Mouse (Mus musculus): ENCODE results near the gene Sim2.

Sim2 gene

DNA sequence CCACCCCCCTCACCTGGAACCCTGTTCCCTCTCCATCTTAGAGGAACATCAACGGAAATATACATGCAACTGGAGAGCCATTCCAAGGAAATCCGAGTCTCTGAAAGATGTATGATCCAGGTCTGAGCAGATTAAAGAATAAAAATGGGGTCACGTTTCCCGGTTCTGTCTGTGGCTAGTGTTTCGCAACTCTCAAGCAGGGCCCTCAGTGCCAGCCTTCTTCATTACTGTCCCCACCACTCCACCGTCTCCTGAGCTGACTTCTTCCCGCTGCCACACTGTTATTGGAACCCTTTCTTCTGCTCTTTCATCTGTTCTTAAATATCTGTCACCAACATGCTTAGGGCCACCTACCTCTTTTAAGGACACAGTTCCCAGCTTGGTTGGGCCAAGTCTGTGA is 28.4 kb downstream of the Sim2 start:
- TF ChIP-seq GATA4 (IDR thresholded peaks at IDR 0.05; ENCODE audit: insufficient replicate concordance, low read length): no peak

DNA sequence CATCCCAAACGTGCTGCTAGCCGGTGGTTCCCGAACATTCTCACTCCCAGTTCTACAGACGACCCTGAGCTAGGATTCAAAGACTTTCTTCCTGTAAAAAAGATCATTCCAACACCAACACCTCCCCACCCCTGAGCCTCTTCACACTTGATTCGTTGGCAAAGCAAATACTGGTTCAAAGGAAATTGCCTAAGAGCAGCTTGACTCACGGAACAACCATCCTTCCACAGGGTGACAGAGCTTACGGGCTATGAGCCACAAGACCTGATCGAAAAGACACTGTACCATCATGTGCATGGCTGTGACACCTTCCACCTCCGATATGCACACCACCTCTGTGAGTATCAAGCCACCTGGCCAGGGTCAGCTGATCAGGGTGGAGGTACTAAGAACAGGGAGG is 30.0 kb downstream of the Sim2 start:
- no peak for TF ChIP-seq GATA4 (IDR thresholded peaks at IDR 0.05; ENCODE audit: insufficient replicate concordance, low read length)

DNA sequence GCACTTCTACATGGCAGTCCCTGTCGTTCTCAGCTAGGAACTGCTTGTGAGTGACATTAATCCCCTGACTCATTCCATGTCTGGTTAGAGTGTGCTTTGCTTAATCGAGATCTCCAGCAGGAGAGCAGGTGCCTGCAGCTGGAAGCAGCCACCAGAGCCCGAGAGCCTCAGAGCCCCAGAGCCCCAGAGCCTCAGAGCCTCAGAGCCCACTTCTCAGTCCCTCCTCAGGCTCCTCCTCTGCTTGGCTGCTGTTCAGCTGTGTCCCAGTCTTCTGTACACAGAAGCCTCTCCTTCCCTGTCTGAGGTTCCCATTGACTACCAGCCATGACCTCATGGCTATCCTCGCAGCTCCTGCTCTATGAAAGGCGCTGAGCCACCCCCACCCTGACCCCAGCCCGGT is 32.6 kb downstream of the Sim2 start:
- TF ChIP-seq GATA4 (IDR thresholded peaks at IDR 0.05; ENCODE audit: insufficient replicate concordance, low read length): no peak

DNA sequence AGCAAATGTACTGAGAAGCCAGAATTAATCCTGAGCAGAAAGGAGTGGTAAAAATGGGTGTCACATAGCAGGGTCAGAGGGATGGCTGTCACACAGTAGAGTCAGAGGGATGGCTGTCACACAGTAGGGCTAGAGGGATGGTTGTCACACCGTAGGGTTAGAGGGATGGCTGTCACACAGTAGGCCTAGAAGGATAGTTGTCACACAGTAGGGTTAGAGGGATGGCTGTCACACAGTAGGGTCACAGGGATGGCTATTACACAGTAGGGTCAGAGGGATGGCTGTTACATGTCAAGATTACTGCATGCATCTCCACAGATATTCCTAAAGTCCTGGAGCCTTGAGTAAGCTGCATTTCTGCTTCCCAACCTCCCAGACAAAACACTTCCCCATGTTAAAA is 33.7 kb downstream of the Sim2 start:
- TF ChIP-seq GATA4 (IDR thresholded peaks at IDR 0.05; ENCODE audit: insufficient replicate concordance, low read length): no peak

DNA sequence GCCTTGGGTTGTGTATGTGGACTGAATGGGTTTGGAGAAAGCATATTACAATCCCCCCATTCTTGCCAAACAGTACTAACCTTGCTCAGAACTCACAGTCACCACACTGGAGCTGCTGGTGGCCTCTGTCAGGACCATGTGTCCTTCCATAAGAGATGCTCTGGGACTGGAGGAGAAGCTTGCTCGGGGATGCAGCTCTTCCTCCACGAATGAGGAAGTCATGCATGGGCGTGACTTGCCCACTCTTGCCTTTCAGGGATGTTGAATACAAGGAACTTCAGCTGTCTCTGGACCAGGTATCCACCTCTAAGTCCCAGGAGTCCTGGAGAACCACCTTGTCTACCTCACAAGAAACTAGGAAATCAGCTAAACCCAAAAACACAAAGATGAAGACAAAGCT is 37.6 kb downstream of the Sim2 start:
- no peak for TF ChIP-seq GATA4 (IDR thresholded peaks at IDR 0.05; ENCODE audit: insufficient replicate concordance, low read length)

DNA sequence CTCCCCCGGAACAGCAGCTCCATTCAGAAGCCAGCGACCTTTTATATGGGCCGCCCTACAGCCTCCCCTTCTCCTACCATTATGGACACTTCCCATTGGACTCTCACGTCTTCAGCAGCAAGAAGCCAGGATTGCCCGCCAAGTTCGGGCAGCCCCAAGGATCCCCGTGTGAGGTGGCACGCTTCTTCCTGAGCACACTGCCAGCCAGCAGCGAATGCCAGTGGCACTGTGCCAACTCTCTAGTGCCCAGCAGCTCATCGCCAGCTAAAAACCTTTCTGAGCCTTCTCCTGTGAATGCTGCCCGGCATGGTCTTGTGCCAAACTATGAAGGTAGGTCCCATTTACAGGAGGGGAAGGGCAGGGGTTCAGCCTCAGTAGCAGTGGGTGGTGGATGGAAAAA is 38.5 kb downstream of the Sim2 start:
- TF ChIP-seq GATA4 (IDR thresholded peaks at IDR 0.05; ENCODE audit: insufficient replicate concordance, low read length): no peak

DNA sequence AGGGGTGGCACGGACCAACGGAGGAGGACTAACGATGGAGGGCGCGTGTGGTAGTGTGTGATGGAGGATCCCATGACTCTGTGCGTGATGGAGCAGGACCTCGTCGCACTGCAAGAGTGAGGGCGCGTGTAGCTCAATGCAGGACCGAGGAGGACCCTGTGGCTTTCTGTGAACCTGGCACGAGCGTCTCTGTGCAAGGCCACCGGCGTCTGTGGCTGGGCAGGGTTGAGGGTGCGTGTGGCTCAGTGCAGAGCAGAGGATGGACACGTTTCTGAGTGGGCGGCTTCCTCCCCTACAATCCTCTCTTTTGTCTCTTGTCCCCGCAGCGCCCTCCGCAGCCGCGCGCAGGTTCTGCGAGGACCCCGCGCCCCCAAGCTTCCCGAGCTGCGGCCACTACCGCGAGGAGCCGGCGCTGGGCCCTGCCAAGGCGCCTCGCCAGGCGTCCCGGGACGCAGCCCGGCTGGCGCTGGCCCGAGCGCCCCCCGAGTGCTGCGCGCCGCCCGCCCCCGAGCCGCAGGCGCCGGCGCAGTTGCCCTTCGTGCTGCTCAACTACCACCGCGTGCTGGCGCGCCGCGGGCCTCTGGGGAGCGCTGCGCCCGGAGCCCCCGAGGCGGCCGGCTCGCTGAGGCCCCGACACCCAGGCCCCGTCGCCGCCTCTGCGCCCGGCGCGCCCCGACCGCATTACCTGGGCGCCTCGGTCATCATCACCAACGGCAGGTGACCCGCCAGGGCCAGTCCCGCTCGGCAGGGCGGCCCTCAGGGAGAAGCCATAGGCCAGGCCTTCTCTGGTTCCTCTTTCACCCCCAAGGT is 40.6 kb downstream of the Sim2 start:
- no peak for TF ChIP-seq GATA4 (IDR thresholded peaks at IDR 0.05; ENCODE audit: insufficient replicate concordance, low read length)

DNA sequence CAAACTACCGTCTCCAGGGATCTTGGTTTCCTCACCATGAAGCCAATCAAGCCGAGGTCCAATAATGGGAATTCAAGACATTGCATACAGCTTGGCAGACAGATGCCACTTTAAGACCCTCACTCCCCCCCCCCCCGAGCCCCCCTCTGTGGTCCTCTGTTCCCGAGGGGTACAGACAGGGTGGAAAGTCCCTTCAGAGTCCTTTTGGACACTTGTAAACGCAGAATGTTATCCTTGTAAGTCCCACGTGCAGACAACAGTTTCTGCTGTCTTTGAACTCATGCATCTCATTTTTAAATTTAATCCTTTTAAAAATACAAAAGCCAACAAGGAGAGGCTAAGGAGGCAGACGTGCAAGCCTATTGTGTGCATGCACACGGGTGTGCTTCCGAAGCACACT is 41.5 kb downstream of the Sim2 start:
- TF ChIP-seq GATA4 (IDR thresholded peaks at IDR 0.05; ENCODE audit: insufficient replicate concordance, low read length): no peak

DNA sequence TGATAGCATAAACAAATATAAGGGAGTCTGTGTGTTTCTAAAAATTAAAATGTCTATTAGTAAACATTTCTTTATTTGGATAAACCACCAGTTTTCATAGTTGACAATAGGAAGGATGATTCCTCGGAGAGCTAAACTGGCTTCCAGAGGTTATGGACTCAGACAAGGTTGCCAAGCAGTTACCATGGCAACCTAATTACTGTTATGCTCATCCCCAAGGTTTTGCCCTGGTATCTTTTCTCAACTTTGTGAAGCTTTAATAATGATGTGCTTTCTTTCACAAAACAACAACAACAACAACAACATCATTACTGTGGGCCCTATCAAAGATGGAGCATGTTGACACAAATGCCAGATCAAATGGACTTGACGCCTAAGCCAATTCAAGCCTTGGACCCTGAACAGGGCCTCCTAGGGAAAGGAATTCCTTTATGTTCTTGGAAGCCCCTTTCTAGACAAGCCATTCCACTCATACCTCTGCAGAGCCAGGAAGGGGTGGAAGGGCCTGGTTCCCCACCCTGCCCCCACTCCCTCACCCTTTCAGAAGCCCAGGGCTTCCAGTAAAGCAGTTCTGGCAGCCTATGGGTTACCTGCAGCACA is 43.6 kb downstream of the Sim2 start:
- TF ChIP-seq GATA4 (IDR thresholded peaks at IDR 0.05; ENCODE audit: insufficient replicate concordance, low read length): no peak

DNA sequence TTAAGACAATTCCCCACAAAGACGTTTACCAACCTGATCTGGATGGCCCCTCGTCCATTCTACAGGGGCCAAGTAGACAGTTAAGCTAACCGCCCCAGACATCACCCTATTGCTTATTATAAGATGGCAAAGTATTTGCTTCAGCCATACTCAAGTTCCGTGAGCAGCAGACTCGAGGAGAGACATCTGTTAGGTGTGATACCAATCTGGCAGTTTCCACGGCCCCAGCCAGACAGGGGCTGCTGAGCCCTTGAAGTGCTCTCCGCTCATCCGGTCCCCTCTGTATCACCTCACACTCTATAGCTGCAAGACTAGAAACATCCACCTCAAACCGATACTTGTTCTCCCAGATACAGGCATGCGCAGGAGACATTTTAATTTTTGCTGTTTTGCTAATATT is 49.5 kb downstream of the Sim2 start:
- TF ChIP-seq GATA4 (IDR thresholded peaks at IDR 0.05; ENCODE audit: insufficient replicate concordance, low read length): no peak

DNA sequence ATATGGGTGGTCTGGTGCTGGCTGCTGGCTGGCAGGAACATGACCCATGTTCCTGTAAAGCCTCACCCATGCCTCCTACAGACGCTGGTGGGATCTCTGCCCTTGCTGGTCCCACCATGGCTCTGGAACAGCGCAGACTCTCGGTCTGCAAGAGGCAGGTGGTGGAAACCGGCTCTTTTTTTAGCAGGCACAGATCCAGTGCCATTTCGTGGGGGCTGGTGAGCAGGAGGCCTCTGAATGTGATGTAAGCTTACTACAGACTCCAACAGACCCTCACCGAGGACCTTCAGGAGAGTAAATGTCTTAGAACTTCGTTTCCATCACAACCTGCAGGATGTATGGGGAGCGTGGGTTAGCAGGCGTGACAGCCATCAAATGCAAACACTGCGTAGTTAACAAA is 56.0 kb downstream of the Sim2 start:
- no peak for TF ChIP-seq GATA4 (IDR thresholded peaks at IDR 0.05; ENCODE audit: insufficient replicate concordance, low read length)

DNA sequence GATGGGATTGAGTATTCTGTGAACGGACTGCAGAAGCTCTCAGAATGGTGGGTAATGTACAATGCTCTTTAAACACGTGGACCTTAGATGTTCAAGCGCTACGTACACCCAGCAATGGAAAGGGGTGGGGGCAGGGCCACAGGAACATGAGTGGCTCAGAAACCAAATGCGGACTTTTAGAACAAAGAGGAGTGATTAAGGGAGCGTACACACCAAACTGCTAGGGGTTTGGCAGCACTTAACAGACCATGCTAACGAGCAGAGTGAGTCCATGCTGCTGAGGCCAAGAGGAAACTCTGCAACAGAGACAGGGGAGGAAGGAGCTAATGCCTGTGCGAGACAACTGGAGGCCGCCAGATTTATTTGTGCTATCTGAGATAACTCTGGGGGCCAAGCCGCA is 58.6 kb downstream of the Sim2 start:
- no peak for TF ChIP-seq GATA4 (IDR thresholded peaks at IDR 0.05; ENCODE audit: insufficient replicate concordance, low read length)

DNA sequence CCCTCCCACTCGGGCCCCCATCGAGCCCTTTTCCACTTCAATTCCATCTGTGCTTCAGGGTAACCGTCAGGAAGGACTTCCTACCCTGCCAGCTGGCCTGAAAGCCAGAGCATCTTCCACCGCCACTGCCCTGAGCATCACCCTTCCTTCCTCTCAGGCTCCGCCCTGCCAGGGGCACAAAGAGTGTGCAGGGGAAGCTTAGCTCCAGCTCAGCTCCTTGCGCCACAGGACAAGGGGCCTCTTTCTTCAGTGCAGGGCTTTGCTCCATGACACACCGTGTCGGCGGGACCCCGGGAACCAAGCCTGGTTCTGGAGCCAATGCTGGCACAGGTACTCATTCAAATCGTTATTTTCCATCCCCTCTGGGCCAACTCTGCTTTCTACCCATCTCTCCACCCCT is 63.4 kb downstream of the Sim2 start:
- TF ChIP-seq GATA4 (IDR thresholded peaks at IDR 0.05; ENCODE audit: insufficient replicate concordance, low read length): no peak

DNA sequence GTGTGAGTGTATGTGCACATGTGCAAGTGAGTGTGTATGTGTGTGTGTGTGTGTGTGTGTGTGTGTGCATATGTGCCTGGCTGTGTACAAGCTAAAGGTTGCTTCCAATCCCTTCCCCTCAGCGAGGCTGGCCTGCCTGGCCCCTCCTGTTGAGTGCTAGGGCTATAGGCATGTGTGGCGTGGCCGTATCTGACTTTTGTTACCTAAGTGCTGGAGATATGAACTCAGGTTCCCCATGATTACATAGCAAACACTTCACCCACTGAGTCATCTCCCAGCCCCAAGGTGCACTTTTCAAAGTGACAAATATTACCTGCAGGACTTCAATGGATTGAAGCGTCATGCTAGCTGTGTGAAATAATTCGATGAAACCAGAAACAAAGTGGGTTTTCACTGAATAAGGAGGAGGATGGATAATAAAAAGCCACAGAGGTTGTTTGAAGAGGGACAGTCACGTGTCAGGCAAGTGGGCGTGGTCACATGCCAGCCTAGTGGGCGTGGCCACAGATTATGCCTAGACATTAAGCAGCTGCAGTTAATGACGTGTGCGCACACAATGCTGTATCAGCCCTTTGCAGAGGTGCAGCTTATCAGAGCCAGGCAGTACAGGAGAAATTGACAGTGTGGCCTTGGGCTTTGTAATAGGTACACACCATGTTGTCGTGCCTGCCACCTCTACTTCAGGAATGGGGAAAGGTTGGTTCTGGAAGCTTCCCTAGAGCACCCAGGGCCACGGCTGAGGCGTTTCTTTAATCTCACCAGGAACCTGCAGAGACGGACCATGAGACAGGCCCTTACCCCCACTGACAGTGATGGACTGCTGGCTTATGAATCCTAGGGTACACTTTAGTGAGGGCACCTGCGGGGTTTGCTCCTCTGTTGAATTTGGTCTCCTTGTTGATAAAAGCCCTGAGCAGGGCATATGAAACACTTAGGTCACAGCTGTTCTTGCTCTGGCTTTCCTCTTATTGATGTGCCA is 65.7 kb downstream of the Sim2 start:
- no peak for TF ChIP-seq GATA4 (IDR thresholded peaks at IDR 0.05; ENCODE audit: insufficient replicate concordance, low read length)

DNA sequence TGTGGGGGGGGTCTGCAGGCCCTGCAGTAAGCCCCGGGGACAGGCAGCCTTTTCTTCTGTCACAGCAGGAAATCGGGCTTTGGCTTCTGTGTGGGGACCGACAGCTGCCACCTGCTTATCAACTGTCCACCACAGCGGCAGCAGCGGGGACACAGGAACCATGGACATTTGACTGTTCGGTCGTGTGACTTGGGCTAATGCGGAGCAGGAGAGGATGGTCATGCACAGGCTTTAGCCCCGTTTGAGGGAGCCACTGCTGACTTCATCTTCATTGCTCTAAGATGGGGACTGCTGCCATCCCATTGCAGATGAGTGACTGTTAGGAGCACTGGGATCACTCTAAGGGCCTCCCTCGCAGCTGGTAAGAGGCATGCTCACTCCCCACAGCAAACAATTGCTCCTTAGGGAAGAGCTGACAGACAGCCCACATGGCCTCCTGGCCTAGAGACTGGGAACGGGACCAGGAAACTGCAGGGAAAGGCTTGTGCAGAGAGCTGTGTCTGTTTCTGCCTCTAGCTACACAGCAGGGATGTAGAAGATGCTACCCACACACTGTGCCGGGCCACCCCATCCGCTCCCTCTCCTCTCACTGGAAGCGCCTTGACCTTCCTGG is 70.4 kb downstream of the Sim2 start:
- TF ChIP-seq GATA4 (IDR thresholded peaks at IDR 0.05; ENCODE audit: insufficient replicate concordance, low read length): no peak
